Mouse (Mus musculus): Measurements from ENCODE around the gene Gm4792. TPM values are rescaled to one million over a fixed set of nuclear protein-coding genes. Genes with fewer than 3 reads are reported as not detected.

Gm4792 gene
- total RNA-seq, 1 experiment from 2014 or later, result not detected

GRCm38 (mm10) chr10:94310499-94311267, 12.2 kb upstream of the Gm4792 start:
- no peak for ATAC-seq (ENCODE audit: extremely low read depth, insufficient number of reproducible peaks, low FRiP score, poor library complexity, severe bottlenecking)

- no peak for ATAC-seq (ENCODE audit: extremely low read depth, insufficient number of reproducible peaks, low FRiP score, poor library complexity, severe bottlenecking)
Measured at GRCm38 (mm10) chr10:94305526-94305925, 7.0 kb upstream of the Gm4792 start.

GRCm38 (mm10) chr10:94304064-94304657, 5.7 kb upstream of the Gm4792 start:
- ATAC-seq (ENCODE audit: extremely low read depth, insufficient number of reproducible peaks, low FRiP score, poor library complexity, severe bottlenecking), result no peak

- ATAC-seq (ENCODE audit: extremely low read depth, insufficient number of reproducible peaks, low FRiP score, poor library complexity, severe bottlenecking), result no peak
Measured at GRCm38 (mm10) chr10:94299301-94299700, 798 bp upstream of the Gm4792 start.

DNA sequence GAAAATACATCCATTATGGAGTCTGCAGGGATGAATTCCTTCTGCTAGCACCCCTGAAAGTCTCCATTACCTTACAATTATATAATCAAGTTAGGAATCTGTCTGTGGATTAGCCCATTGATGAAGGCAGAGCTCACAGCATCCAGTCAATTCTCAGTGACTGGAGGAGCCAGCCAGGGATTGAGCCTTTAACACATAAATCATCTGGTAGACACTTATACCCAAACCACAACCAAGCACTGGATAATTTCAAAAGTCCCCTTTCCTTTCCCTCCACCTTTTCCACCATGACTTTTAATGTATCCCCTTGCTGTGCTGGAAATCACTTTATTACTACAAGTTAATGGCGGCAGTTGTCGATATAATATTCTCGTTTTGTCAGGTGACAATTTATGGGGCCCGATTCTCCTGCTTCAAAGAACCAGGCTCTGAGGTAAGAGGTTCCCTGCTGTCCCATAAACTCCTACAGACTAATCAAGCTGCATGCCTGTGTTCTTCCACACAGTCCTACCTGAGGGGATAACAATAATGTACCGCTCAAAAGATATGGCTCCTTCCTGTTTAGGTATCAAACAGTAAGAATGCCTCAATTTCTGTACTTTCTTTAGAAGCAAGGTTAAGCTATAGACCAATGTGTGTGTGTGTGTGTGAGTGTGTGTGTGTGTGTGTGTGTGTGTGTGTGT, 2.4 kb downstream of the Gm4792 start:
- no peak for ATAC-seq (ENCODE audit: extremely low read depth, insufficient number of reproducible peaks, low FRiP score, poor library complexity, severe bottlenecking)

- ATAC-seq (ENCODE audit: extremely low read depth, insufficient number of reproducible peaks, low FRiP score, poor library complexity, severe bottlenecking), result no peak
Measured at GRCm38 (mm10) chr10:94294933-94295750, 3.4 kb downstream of the Gm4792 start.

DNA sequence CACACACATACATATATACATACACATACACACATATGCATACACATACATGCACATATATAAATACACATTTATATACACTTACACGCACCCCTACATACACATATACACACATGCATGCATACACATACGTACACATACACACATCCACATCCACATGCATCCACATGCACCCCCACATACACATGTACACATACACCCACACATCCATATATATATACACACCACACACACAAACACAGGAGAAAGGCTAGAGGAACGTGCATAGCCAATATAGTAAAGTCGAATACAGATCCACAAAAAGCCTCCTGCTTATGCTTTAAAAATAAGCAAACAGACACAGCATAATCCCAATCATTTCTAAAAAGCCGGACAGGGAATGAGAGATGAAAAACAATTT, 4.1 kb downstream of the Gm4792 start:
- ATAC-seq (ENCODE audit: extremely low read depth, insufficient number of reproducible peaks, low FRiP score, poor library complexity, severe bottlenecking), result no peak

- ATAC-seq (ENCODE audit: extremely low read depth, insufficient number of reproducible peaks, low FRiP score, poor library complexity, severe bottlenecking), result no peak
Measured at GRCm38 (mm10) chr10:94282797-94283196, 15.7 kb downstream of the Gm4792 start.

GRCm38 (mm10) chr10:94282179-94282578, 16.3 kb downstream of the Gm4792 start:
- no peak for ATAC-seq (ENCODE audit: extremely low read depth, insufficient number of reproducible peaks, low FRiP score, poor library complexity, severe bottlenecking)

GRCm38 (mm10) chr10:94276511-94276910, 22.0 kb downstream of the Gm4792 start:
- no peak for ATAC-seq (ENCODE audit: extremely low read depth, insufficient number of reproducible peaks, low FRiP score, poor library complexity, severe bottlenecking)

- no peak for ATAC-seq (ENCODE audit: extremely low read depth, insufficient number of reproducible peaks, low FRiP score, poor library complexity, severe bottlenecking)
Measured at GRCm38 (mm10) chr10:94275321-94275720, 23.2 kb downstream of the Gm4792 start.

- ATAC-seq (ENCODE audit: extremely low read depth, insufficient number of reproducible peaks, low FRiP score, poor library complexity, severe bottlenecking), result no peak
Measured at GRCm38 (mm10) chr10:94265656-94266542, 32.6 kb downstream of the Gm4792 start.

DNA sequence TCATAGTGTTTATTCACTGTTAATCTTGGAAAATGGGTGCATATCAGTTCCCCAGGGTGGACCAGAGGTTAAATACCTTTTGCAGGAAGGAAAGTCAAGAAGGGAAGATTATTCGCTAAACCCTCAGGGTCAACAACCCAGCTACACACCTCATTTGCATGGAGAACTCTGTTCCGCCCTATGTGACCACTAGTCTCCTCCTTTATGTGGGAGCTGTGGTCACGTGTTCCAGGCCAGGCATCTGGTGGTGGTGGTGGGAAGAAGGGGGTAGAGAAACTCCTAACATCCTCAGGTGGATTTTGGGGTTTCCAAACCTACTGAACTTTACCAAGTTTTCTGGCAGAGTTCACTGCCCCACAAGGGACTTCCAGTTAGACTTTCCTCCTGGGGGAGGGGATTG, 35.3 kb downstream of the Gm4792 start:
- ATAC-seq (ENCODE audit: extremely low read depth, insufficient number of reproducible peaks, low FRiP score, poor library complexity, severe bottlenecking), result no peak

- ATAC-seq (ENCODE audit: extremely low read depth, insufficient number of reproducible peaks, low FRiP score, poor library complexity, severe bottlenecking), result no peak
Measured at GRCm38 (mm10) chr10:94262646-94263045, 35.9 kb downstream of the Gm4792 start.

DNA sequence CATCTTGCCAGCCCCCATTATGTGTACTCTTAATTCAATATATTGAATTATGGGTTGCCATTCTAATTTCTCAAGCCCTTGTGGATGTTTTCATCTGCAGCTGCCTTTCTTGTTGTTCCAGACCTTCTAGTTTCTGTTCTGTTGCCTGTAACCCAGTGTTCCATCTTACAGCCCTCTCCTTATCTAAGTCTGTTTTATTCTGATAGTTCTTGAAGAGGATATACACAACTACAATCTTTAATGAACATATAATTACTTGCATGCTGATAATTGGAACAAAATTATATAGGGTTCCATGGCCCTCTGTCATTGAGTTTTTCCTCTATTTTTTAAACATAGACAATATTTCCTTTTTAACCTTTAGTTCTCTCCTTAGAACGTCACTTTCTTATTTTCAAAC, 38.0 kb downstream of the Gm4792 start:
- ATAC-seq (ENCODE audit: extremely low read depth, insufficient number of reproducible peaks, low FRiP score, poor library complexity, severe bottlenecking), result no peak

GRCm38 (mm10) chr10:94256518-94256917, 42.0 kb downstream of the Gm4792 start:
- no peak for ATAC-seq (ENCODE audit: extremely low read depth, insufficient number of reproducible peaks, low FRiP score, poor library complexity, severe bottlenecking)

DNA sequence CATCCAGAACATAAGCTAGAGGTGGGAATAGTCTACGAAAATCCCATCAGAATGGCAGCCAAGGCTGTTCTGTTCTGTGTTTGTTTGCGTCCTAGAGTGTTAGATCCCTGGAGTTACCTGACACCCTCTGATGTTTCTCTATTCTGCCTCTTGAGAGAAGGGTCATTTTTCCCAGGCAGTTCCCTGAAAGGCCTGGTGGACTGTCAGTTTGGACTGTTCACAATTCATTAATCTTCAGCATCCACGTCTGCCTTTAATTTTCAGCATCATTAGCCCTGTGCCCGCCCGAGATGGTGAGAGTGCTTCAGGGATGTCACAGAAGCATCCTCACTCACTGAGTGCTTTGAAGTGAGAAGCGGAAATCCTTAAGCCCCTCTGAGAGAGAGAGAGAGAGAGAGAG, 42.8 kb downstream of the Gm4792 start:
- ATAC-seq (ENCODE audit: extremely low read depth, insufficient number of reproducible peaks, low FRiP score, poor library complexity, severe bottlenecking), result no peak

- no peak for ATAC-seq (ENCODE audit: extremely low read depth, insufficient number of reproducible peaks, low FRiP score, poor library complexity, severe bottlenecking)
Measured at GRCm38 (mm10) chr10:94254766-94255165, 43.7 kb downstream of the Gm4792 start.
